In the genomic region with DNA sequence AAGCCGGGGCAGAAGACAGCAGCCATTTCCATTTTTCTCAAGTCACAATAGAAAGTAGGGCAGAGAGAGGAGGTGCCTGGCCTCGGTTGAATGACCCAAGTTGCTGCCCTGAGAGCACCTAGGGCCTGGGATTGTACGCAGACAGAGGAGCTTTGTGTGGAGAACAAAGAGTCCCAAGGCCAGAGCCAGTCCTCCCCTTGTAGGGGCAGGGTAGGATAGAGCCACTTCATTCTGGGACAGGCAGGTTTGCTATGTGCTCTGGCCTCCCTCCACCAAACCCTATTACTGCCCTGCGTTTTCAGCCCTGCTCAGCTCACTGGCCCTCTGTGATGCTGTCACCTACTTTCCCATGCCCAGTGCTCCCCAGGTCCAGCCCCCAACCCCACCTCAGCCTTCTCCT, we compare ENCODE assay signal across 17 mouse cellular contexts. TPM values are rescaled to one million over a fixed set of nuclear protein-coding genes. Genes with fewer than 3 reads are reported as not detected.
A peak's percentile ranks its signal among the peaks of the same experiment; 100 is the strongest.
DNase-seq lines count a peak whose midpoint lies in the region; ATAC-seq lines count a peak whose summit lies in the region.
"Had no signal": no experiment of that assay in that cellular context is flagged by ENCODE, and none has a peak within 500 bp of the region (broad histone marks: within the 10 kb centered on the region; RNA-seq: fewer than 3 reads in every experiment).

No protein-coding gene starts in this region.

- no peaks in the 10 kb centered on the region for H3K36me3 ChIP-seq in kidney, embryonic 16.5 days (ENCODE audit: insufficient read depth, low read length)
- no peaks in the 10 kb centered on the region for H3K36me3 ChIP-seq in hindbrain, embryonic 12.5 days
- H3K36me3 ChIP-seq: G1E; limb, embryonic 12.5 days; lung, embryonic 15.5 days had no signal

- 54% methylated on average over 4 of the region's 4 CpGs for WGBS in kidney, embryonic 16.5 days
- 13% methylated on average over 4 of the region's 4 CpGs for WGBS in hindbrain, embryonic 12.5 days

- H3K27me3 ChIP-seq in kidney, embryonic 16.5 days (ENCODE audit: insufficient read depth, low read length), result no peaks in the 10 kb centered on the region
- no peaks in the 10 kb centered on the region for H3K27me3 ChIP-seq in hindbrain, embryonic 12.5 days
- H3K27me3 ChIP-seq: lung, embryonic 15.5 days had no signal

- H3K9me3 ChIP-seq in kidney, embryonic 16.5 days (ENCODE audit: low read length), result no peaks in the 10 kb centered on the region
- no peaks in the 10 kb centered on the region for H3K9me3 ChIP-seq in hindbrain, embryonic 12.5 days (replicated peaks)
- H3K9me3 ChIP-seq: G1E; limb, embryonic 12.5 days; lung, embryonic 15.5 days had no signal

- DNase-seq in kidney, postnatal 4 days, result no peak
- peak; percentile 71 for DNase-seq in retina, postnatal 1 day
- no peak for DNase-seq in retina, embryonic 14.5 days (ENCODE audit: low spot score)
- DNase-seq in testis, postnatal 14 days (ENCODE audit: low spot score), result peak; percentile 71
- DNase-seq in natural killer cell, adult 2 months (ENCODE audit: low spot score in 2 of 2), result no peak
- no peak for DNase-seq in heart, adult 9 months (ENCODE audit: low spot score in 2 of 2)
- DNase-seq: adrenal gland, postnatal 10 days; heart, adult 11 months; right cerebral cortex, postnatal 4 days; thymus, postnatal 14 days had no signal

- no peaks in the 10 kb centered on the region for H3K4me1 ChIP-seq in kidney, embryonic 16.5 days (ENCODE audit: insufficient read depth, low read length)
- H3K4me1 ChIP-seq in hindbrain, embryonic 12.5 days, result peaks cover 23% of the 10 kb centered on the region
- H3K4me1 ChIP-seq: limb, embryonic 12.5 days; lung, embryonic 15.5 days had no signal

- peak; percentile 50; the same call in 1 of the 2 replicates for ATAC-seq in kidney, embryonic 16.5 days (ENCODE audit: low FRiP score, low TSS enrichment)
- peak; percentile 46; the same call in 1 of the 2 replicates for ATAC-seq in hindbrain, embryonic 12.5 days (ENCODE audit: low FRiP score)
- ATAC-seq: inflammation-experienced regulatory T-cells, adult 6 months had no signal

- no peak overlapping the region for H3K9ac ChIP-seq in kidney, embryonic 16.5 days (replicated peaks; ENCODE audit: low read length)
- H3K9ac ChIP-seq in hindbrain, embryonic 12.5 days, result no peak overlapping the region
- H3K9ac ChIP-seq: limb, embryonic 12.5 days; lung, embryonic 15.5 days had no signal

- H3K4me3 ChIP-seq in kidney, embryonic 16.5 days (ENCODE audit: low read length), result no peak overlapping the region
- H3K4me3 ChIP-seq in hindbrain, embryonic 12.5 days, result no peak overlapping the region
- H3K4me3 ChIP-seq: limb, embryonic 12.5 days; lung, embryonic 15.5 days; myocyte had no signal

- no peak overlapping the region for H3K4me2 ChIP-seq in kidney, embryonic 16.5 days (replicated peaks; ENCODE audit: low read depth, low read length)
- H3K4me2 ChIP-seq in hindbrain, embryonic 12.5 days (replicated peaks), result no peak overlapping the region
- H3K4me2 ChIP-seq: limb, embryonic 12.5 days; lung, embryonic 15.5 days had no signal

- no peak overlapping the region for H3K27ac ChIP-seq in kidney, embryonic 16.5 days (ENCODE audit: low read length)
- H3K27ac ChIP-seq in hindbrain, embryonic 12.5 days, result no peak overlapping the region
- H3K27ac ChIP-seq: limb, embryonic 12.5 days; lung, embryonic 15.5 days had no signal

RNA-seq across cellular contexts. Expression of gene Enho, which starts 8.0 kb away (rescaled TPM):
- polyA plus RNA-seq in kidney, embryonic 16.5 days (2015; fragmentation: Nextera tagmentation; extraction: Ambion mirVana), result 18.9 and 23.5 TPM in 2 replicates
- polyA plus RNA-seq in hindbrain, embryonic 12.5 days (2016; fragmentation: Nextera tagmentation; extraction: Ambion mirVana), result 73.6 and 78.6 TPM in 2 replicates
- polyA plus RNA-seq: G1E; inflammation-experienced regulatory T-cells, adult 6 months had no signal

RNA-seq across cellular contexts. Expression of gene Cntfr, which starts 48.7 kb away (rescaled TPM):
- 18.8 and 22.8 TPM in 2 replicates for polyA plus RNA-seq in kidney, embryonic 16.5 days (2015; fragmentation: Nextera tagmentation; extraction: Ambion mirVana)
- polyA plus RNA-seq in hindbrain, embryonic 12.5 days (2016; fragmentation: Nextera tagmentation; extraction: Ambion mirVana), result 28.8 and 35.9 TPM in 2 replicates
- polyA plus RNA-seq: inflammation-experienced regulatory T-cells, adult 6 months had no signal

RNA-seq across cellular contexts. Expression of gene Il11ra1, which starts 51.6 kb away (rescaled TPM):
- polyA plus RNA-seq in kidney, embryonic 16.5 days (2015; fragmentation: Nextera tagmentation; extraction: Ambion mirVana), result 168 and 184 TPM in 2 replicates
- 125 and 141 TPM in 2 replicates for polyA plus RNA-seq in hindbrain, embryonic 12.5 days (2016; fragmentation: Nextera tagmentation; extraction: Ambion mirVana)

Comparison
In these comparisons a context has a peak if more than half of its experiments do, and no peak if none do; other contexts are left out.
1. DNase-seq: peak in retina, postnatal 1 day (single experiment) and testis, postnatal 14 days (single experiment); none in kidney, postnatal 4 days (0 of 2), retina, embryonic 14.5 days (single experiment), natural killer cell, adult 2 months (0 of 2) and heart, adult 9 months (0 of 2).